Mouse (Mus musculus) stomach, postnatal 0 days (tissue): ENCODE results near the gene Gm572.

Experiments
- CTCF ChIP-seq: IDR thresholded peaks from 2 replicates; pipeline ENCODE4 v1.5.1; 2016; ENCODE audit warnings: antibody characterized with exemption, low read depth, mild to moderate bottlenecking, moderate library complexity
- EP300 ChIP-seq: optimal IDR thresholded peaks from 2 replicates; pipeline ENCODE3; 2016; ENCODE audit warnings: antibody characterized with exemption

- TF ChIP-seq CTCF: peak; percentile 81
- no peak for TF ChIP-seq EP300
Observed at GRCm38 (mm10) chr4:148604541-148605165, 38.5 kb upstream of the Gm572 start.
